Mouse (Mus musculus) lung, postnatal 0 days (tissue): ENCODE data around the gene H6pd. TPM values are rescaled to one million over a fixed set of nuclear protein-coding genes. Genes with fewer than 3 reads are reported as not detected.
"Not testable (repeated sequence)": the region's sequence is repeated elsewhere in the genome, so short reads cannot be mapped to it uniquely, and the experiment has no call there.

Experiments
- ATAC-seq: fragments of 200-750 bp; cut with Nextera tagmentation; 2 replicates; pipeline ENCODE4 v1.8.0; 2017; ENCODE audit warnings: moderate library complexity
- DNase-seq: peaks from one replicate; pipeline ENCODE4 v3.0.0-alpha.2; 2016; ENCODE audit warnings: low spot score
- H3K27ac ChIP-seq: fragments of 300-500 bp; sonication (generic); 2 replicates; pipeline ENCODE4 v1.5.1; 2014; ENCODE audit warnings: antibody characterized with exemption, mild to moderate bottlenecking, low read length, mixed read lengths
- H3K27me3 ChIP-seq: fragments of 300-500 bp; sonication (generic); replicated peaks from 2 replicates; pipeline ENCODE4 v1.6.1; 2014; ENCODE audit warnings: low read length, mixed read lengths; ENCODE audit not compliant: insufficient read depth
- H3K36me3 ChIP-seq: fragments of 300-500 bp; sonication (generic); 2 replicates; pipeline ENCODE4 v1.6.1; 2014; ENCODE audit warnings: low read length, mixed read lengths; ENCODE audit not compliant: insufficient read depth
- H3K4me1 ChIP-seq: fragments of 300-500 bp; sonication (generic); 2 replicates; pipeline ENCODE4 v1.6.1; 2014; ENCODE audit warnings: antibody characterized with exemption, low read depth, low read length, mixed read lengths; ENCODE audit not compliant: insufficient read depth
- H3K4me2 ChIP-seq: fragments of 300-500 bp; sonication (generic); replicated peaks from 2 replicates; pipeline ENCODE4 v1.6.1; 2014; ENCODE audit warnings: low read depth, mild to moderate bottlenecking, low read length, moderate library complexity, mixed read lengths
- H3K4me3 ChIP-seq: fragments of 300-500 bp; sonication (generic); 2 replicates; pipeline ENCODE4 v1.5.1; 2014; ENCODE audit warnings: low read depth, low read length
- H3K9ac ChIP-seq: fragments of 300-500 bp; sonication (generic); replicated peaks from 2 replicates; pipeline ENCODE4 v1.6.1; 2014; ENCODE audit warnings: low read depth, mild to moderate bottlenecking
- H3K9me3 ChIP-seq: fragments of 300-500 bp; sonication (generic); 2 replicates; pipeline ENCODE4 v1.6.1; 2016; ENCODE audit warnings: low read length, mixed read lengths
- CTCF ChIP-seq: IDR thresholded peaks from 2 replicates; pipeline ENCODE4 v1.5.1; 2016; ENCODE audit warnings: antibody characterized with exemption, mild to moderate bottlenecking
- EP300 ChIP-seq: IDR thresholded peaks from 2 replicates; pipeline ENCODE4 v1.6.1; 2016; ENCODE audit warnings: antibody characterized with exemption, mild to moderate bottlenecking, control low read depth
- WGBS: fragments of 180-500 bp; shearing (Covaris S2); extraction: QIAGEN DNeasy Blood & Tissue Kit; methylation state at CpG from one replicate; pipeline ENCODE4 v1.1.7; 2014; 5-methylcytosine and 5-hydroxymethylcytosine counted together
- polyA plus RNA-seq: library from polyadenylated mRNA; unstranded; fragments of >200 nt; fragmentation: Nextera tagmentation; extraction: Ambion mirVana; gene quantifications from 2 replicates; pipeline ENCODE4 v1.2.1, GENCODE M21; 2015

Gene H6pd
- polyA plus RNA-seq, 1 experiment from 2014 or later = 45.8 TPM

- peaks cover 7% of the 10 kb centered on the region; the same call in 1 of the 2 replicates for H3K4me1 ChIP-seq
- H3K27me3 ChIP-seq = no peaks in the 10 kb centered on the region
- no peaks in the 10 kb centered on the region for H3K36me3 ChIP-seq
- H3K9ac ChIP-seq = peak overlapping the region; percentile 56
- no peak overlapping the region for H3K27ac ChIP-seq
- no peak for TF ChIP-seq CTCF
- no peak for TF ChIP-seq EP300
- no peaks in the 10 kb centered on the region for H3K9me3 ChIP-seq
- peak; percentile 50 for DNase-seq
- peak overlapping the region; percentile 56 for H3K4me3 ChIP-seq
- WGBS = 10% methylated on average over 15 of the region's 15 CpGs
- ATAC-seq = peak; percentile 13; the same call in 1 of the 2 replicates
- peak overlapping the region; percentile 89 for H3K4me2 ChIP-seq
These were observed 40.3 kb upstream of the H6pd start for GRCm38 (mm10) chr4:150049157-150049513.

- WGBS = under 1% methylated on average over 47 of the region's 49 CpGs
- H3K27me3 ChIP-seq = no peaks in the 10 kb centered on the region
- peak overlapping the region; percentile 56 for H3K4me3 ChIP-seq
- peak; percentile 60 for ATAC-seq
- no peaks in the 10 kb centered on the region for H3K36me3 ChIP-seq
- no peaks in the 10 kb centered on the region for H3K9me3 ChIP-seq
- peak overlapping the region; percentile 62; the same call in 1 of the 2 replicates for H3K27ac ChIP-seq
- TF ChIP-seq CTCF (no peak), EP300 (no peak)
- peak; percentile 41 for DNase-seq
- H3K4me2 ChIP-seq = peak overlapping the region; percentile 89
- H3K9ac ChIP-seq = peak overlapping the region; percentile 56
- H3K4me1 ChIP-seq = peaks cover 7% of the 10 kb centered on the region; the same call in 1 of the 2 replicates
These were observed 39.8 kb upstream of the H6pd start for GRCm38 (mm10) chr4:150048478-150049156.

- ATAC-seq = peak; percentile 94
- no peaks in the 10 kb centered on the region for H3K9me3 ChIP-seq
These were observed 39.2 kb upstream of the H6pd start for GRCm38 (mm10) chr4:150048038-150048437.

GRCm38 (mm10) chr4:150043591-150043990 lies 34.8 kb upstream of the H6pd start:
- no peak overlapping the region for H3K4me2 ChIP-seq
- no peak overlapping the region for H3K27ac ChIP-seq
- DNase-seq (no peak), ATAC-seq (no peak)
- no peaks in the 10 kb centered on the region for H3K9me3 ChIP-seq
- no peaks in the 10 kb centered on the region for H3K36me3 ChIP-seq
- H3K9ac ChIP-seq = no peak overlapping the region
- no peak overlapping the region for H3K4me3 ChIP-seq
- WGBS = 97% methylated on average over 9 of the region's 9 CpGs
- no peaks in the 10 kb centered on the region for H3K4me1 ChIP-seq
- TF ChIP-seq EP300 (no peak), CTCF (no peak)
- H3K27me3 ChIP-seq = no peaks in the 10 kb centered on the region

More at GRCm38 (mm10) chr4:150048038-150048437, 39.2 kb upstream of the H6pd start:
- H3K4me1 ChIP-seq = peaks cover 7% of the 10 kb centered on the region; the same call in 1 of the 2 replicates
- DNase-seq = peak; percentile 95
- peak overlapping the region; percentile 62; the same call in 1 of the 2 replicates for H3K27ac ChIP-seq
- TF ChIP-seq CTCF (no peak; the same call in 1 of the 2 replicates), EP300 (peak; percentile 21; the same call in 1 of the 2 replicates)
- no peaks in the 10 kb centered on the region for H3K36me3 ChIP-seq
- peak overlapping the region; percentile 56 for H3K9ac ChIP-seq
- peak overlapping the region; percentile 56 for H3K4me3 ChIP-seq
- 1% methylated on average over 20 of the region's 20 CpGs for WGBS
- no peaks in the 10 kb centered on the region for H3K27me3 ChIP-seq
- peak overlapping the region; percentile 89 for H3K4me2 ChIP-seq

GRCm38 (mm10) chr4:150041346-150042110 lies 32.7 kb upstream of the H6pd start:
- Histone ChIP-seq H3K4me3 (no peak overlapping the region), H3K4me1 (no peaks in the 10 kb centered on the region), H3K4me2 (no peak overlapping the region), H3K9me3 (no peaks in the 10 kb centered on the region), H3K27me3 (no peaks in the 10 kb centered on the region), H3K27ac (no peak overlapping the region), H3K9ac (no peak overlapping the region), H3K36me3 (no peaks in the 10 kb centered on the region)
- DNase-seq = no peak
- TF ChIP-seq EP300 = no peak
- no peak for TF ChIP-seq CTCF
- 73% methylated on average over 10 of the region's 10 CpGs for WGBS
- no peak for ATAC-seq

DNA sequence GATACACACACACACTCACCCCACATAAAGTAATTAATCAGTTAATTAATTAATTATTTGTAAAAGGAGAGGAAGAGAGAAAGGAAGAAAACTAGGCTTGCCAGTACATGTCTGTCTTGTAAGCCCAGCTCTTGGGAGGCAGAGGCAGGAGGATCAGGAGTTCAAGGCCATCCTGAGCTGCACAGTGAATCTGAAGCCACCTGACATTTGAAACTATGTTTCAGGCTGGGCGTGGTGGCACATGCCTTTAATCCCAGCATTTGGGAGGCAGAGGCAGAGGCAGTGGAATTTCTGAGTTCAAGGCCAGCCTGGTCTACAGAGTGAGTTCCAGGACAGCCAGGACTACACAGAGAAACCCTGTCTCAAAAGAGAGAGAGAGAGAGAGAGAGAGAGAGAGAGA lies 32.0 kb upstream of the H6pd start:
- H3K4me3 ChIP-seq, H3K9ac ChIP-seq, ATAC-seq, H3K36me3 ChIP-seq, DNase-seq, H3K9me3 ChIP-seq, H3K4me1 ChIP-seq, H3K27ac ChIP-seq, H3K4me2 ChIP-seq, H3K27me3 ChIP-seq: not testable (repeated sequence)
- WGBS = 77% methylated on average over 1 of the region's 1 CpGs
